Mouse (Mus musculus): Measurements from ENCODE around the gene Wnt9b. TPM values are rescaled to one million over a fixed set of nuclear protein-coding genes. Genes with fewer than 3 reads are reported as not detected.

Wnt9b gene
- polyA plus RNA-seq, 1 experiment from 2014 or later = 5.3 TPM

DNA sequence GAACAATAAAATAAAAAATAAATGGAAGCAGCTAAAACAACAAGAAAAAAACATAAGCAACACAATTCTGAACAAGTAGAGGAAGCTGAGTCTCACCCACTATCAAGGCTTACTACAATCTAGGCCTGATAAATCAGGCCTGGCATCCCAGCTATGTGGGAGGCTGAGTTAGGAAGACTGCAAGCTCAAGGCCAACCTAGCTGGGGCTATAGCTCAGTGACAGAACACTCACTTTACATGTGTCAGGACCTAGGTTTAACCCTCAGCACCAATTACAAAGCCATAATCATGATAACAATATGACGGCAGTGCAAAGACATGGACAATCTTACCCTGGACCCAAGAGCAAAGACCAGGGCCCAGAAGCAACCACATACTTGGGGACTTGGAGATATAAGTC, 58.6 kb downstream of the Wnt9b start:
- 98% methylated on average over 1 of the region's 1 CpGs for WGBS
- Histone ChIP-seq H3K27ac (replicated peaks) (no peak overlapping the region), H3K4me3 (no peak overlapping the region), H3K4me1 (peaks cover 30% of the 10 kb centered on the region), H3K36me3 (replicated peaks) (peaks cover 41% of the 10 kb centered on the region), H3K27me3 (replicated peaks; ENCODE audit: low read depth, poor library complexity, severe bottlenecking) (no peaks in the 10 kb centered on the region), H3K9me3 (no peaks in the 10 kb centered on the region)
- no peak for DNase-seq (ENCODE audit: low spot score)

DNA sequence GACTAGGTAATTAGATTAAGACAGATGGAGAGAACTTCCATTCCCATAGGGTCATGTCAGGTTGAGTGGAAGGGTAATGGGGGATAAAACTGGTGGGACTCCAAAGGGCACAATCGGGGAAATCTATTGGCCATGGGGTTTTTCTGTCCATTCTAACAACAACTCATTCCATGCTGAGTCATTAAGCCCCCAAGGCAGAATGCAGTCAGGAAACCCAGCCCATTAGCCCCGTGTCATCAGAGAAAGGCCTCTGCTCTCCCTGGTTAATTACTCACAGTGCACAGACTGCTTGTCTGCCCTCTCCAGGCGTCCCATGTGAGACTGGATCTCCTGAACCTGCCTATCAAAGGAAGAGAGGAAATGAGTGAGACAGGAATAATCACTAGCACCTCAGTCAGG, 60.6 kb downstream of the Wnt9b start:
- no peaks in the 10 kb centered on the region for H3K9me3 ChIP-seq
- H3K4me3 ChIP-seq = no peak overlapping the region
- 11% methylated on average over 3 of the region's 3 CpGs for WGBS
- H3K27me3 ChIP-seq (replicated peaks; ENCODE audit: low read depth, poor library complexity, severe bottlenecking) = no peaks in the 10 kb centered on the region
- no peak for DNase-seq (ENCODE audit: low spot score)
- peaks cover 30% of the 10 kb centered on the region for H3K4me1 ChIP-seq
- H3K27ac ChIP-seq (replicated peaks) = no peak overlapping the region
- H3K36me3 ChIP-seq (replicated peaks) = peaks cover 52% of the 10 kb centered on the region

DNA sequence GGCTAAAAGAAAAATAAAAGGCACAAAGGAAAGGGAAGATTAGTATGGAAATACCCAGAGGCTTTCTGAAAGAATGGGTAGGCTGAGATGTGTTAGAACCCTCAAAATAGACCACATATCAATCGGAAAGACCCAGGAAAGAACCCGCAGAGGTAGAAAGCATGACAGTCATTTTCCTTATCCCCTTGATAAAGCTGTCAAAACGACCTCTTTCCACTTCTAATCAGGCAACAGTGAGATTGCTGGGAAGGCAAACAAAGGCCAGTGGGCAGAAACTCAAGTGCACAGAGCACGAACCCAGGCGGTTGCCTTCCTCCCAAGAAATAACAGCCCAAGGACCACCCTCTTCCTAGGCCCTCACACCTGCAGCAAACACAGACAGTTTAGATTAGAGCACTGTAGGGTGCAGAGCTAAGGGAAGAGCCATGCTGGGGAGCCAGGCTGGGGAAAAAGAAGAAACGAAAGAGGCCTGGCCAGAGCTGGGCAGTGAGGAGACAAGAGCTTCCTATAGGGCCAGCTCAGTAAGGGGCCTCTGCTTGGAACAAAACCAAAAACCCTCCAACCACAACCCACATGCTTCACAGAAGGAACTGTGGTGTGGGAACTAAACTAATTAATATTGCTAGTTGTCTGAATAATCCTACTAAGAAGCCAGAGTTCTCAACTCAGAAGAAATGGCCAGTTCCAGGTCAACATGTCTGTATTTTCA, 61.2 kb downstream of the Wnt9b start:
- no peaks in the 10 kb centered on the region for H3K27me3 ChIP-seq (replicated peaks; ENCODE audit: low read depth, poor library complexity, severe bottlenecking)
- H3K36me3 ChIP-seq (replicated peaks) = peaks cover 57% of the 10 kb centered on the region
- no peak overlapping the region for H3K4me3 ChIP-seq
- H3K4me1 ChIP-seq = peaks cover 30% of the 10 kb centered on the region
- H3K27ac ChIP-seq (replicated peaks) = no peak overlapping the region
- WGBS = 58% methylated on average over 6 of the region's 6 CpGs
- H3K9me3 ChIP-seq = no peaks in the 10 kb centered on the region
- DNase-seq (ENCODE audit: low spot score) = no peak

DNA sequence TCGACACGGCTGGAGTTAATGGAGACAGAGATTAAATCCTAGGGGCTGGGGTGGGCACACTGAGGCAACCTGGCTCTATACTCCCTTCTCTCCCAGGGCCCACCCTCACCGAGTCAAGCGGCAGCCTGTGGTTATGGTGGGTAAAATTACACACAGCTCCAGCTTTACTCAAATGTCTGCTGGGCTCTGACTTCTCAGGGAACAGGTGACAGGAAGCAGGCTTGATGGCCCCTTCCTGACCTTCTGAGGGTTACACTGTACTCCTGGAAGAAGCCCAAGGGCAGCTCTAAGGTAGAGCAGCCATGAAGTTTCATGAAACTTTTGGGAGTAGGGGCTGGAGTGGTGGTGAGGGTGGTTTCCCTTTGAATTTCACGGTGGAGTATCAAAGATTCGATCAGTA, 62.9 kb downstream of the Wnt9b start:
- 81% methylated on average over 6 of the region's 6 CpGs for WGBS
- Histone ChIP-seq H3K4me3 (no peak overlapping the region), H3K9me3 (no peaks in the 10 kb centered on the region), H3K4me1 (peaks cover 30% of the 10 kb centered on the region), H3K36me3 (replicated peaks) (peaks cover 74% of the 10 kb centered on the region), H3K27me3 (replicated peaks; ENCODE audit: low read depth, poor library complexity, severe bottlenecking) (no peaks in the 10 kb centered on the region), H3K27ac (replicated peaks) (no peak overlapping the region)
- no peak for DNase-seq (ENCODE audit: low spot score)

DNA sequence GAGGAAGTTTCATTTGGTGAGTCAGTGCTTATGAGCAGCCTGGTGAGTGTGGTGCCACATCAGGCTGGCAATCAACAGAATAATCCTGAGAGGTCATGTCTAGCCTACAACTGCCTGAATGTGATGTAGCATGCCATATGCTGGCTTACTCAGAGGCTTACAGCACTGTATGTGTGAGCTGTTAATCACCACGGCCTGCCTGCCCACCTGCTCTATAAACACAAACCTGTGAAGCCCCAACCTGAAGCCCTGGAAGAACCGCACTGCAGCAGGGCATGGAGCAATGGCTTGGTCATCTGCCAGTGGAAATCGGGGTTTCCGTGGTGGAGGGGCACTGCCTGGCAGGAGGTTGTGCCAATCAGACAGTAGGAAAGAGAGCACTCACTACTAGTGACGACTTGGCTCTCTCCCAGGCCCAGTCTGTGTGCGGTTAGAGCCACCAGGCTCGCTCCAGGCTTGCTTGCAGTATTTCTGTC, 64.3 kb downstream of the Wnt9b start:
- Histone ChIP-seq H3K4me1 (peaks cover 30% of the 10 kb centered on the region), H3K36me3 (replicated peaks) (peaks cover 88% of the 10 kb centered on the region), H3K27me3 (replicated peaks; ENCODE audit: low read depth, poor library complexity, severe bottlenecking) (no peaks in the 10 kb centered on the region), H3K4me3 (no peak overlapping the region), H3K9me3 (no peaks in the 10 kb centered on the region), H3K27ac (replicated peaks) (no peak overlapping the region)
- WGBS = 91% methylated on average over 7 of the region's 7 CpGs
- DNase-seq (ENCODE audit: low spot score) = no peak

DNA sequence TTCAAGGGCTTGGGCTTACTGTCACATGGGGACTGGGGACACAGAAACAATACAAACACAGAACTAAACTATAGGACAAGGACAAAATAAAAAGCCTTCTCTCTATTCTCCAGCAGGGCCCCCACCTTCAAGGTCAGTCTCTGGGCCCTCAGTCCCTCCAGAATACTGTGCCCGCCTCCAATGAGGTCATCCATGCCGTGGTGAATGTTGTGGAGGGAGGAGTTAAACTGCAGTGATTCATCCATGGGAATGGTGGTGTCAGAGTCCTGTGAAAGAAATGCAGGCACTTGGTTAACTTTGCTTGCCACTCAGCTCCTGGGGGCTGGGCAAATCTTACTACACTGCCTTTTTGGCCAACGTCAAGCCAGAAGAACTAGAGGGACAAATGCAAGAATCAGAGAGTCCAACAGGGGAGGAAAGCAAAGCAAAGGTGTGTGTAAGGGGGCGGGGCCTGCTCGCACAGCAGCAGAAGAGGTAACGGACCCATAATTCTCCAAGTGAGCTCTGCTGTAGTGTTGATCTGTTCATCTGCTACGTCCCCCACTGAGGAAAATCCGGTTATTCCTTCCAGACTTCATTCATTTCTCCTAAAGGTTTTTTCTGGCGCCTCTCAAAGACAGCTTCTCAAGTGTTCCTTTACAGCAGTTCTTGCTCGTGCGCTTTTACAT, 65.8 kb downstream of the Wnt9b start:
- Histone ChIP-seq H3K4me1 (peaks cover 15% of the 10 kb centered on the region), H3K4me3 (no peak overlapping the region), H3K9me3 (no peaks in the 10 kb centered on the region), H3K36me3 (replicated peaks) (peaks cover 100% of the 10 kb centered on the region), H3K27ac (replicated peaks) (no peak overlapping the region), H3K27me3 (replicated peaks; ENCODE audit: low read depth, poor library complexity, severe bottlenecking) (no peaks in the 10 kb centered on the region)
- WGBS = 84% methylated on average over 11 of the region's 11 CpGs
- DNase-seq (ENCODE audit: low spot score) = no peak

Other genes with a start within 250 kb of the Wnt9b start
- not detected in 2 replicates for gene Lrrc37a, start 245.2 kb downstream of the Wnt9b start, polyA plus RNA-seq (2016; fragmentation: Nextera tagmentation; extraction: Ambion mirVana)
- not detected in 2 replicates for gene Gm884, start 128.7 kb downstream of the Wnt9b start, polyA plus RNA-seq (2016; fragmentation: Nextera tagmentation; extraction: Ambion mirVana)
- not detected in 2 replicates for gene Lyzl6, start 110.9 kb downstream of the Wnt9b start, polyA plus RNA-seq (2016; fragmentation: Nextera tagmentation; extraction: Ambion mirVana)
- 0.15 and 0.39 TPM in 2 replicates for gene Rprml, start 100.3 kb downstream of the Wnt9b start, polyA plus RNA-seq (2016; fragmentation: Nextera tagmentation; extraction: Ambion mirVana)
- gene Gosr2, start 51.9 kb downstream of the Wnt9b start, polyA plus RNA-seq (2016; fragmentation: Nextera tagmentation; extraction: Ambion mirVana) = 96.6 and 99.6 TPM in 2 replicates
- 3.7 and 4.3 TPM in 2 replicates for gene Wnt3, start 24.3 kb upstream of the Wnt9b start, polyA plus RNA-seq (2016; fragmentation: Nextera tagmentation; extraction: Ambion mirVana)
- gene Nsf, start 204.2 kb upstream of the Wnt9b start, polyA plus RNA-seq (2016; fragmentation: Nextera tagmentation; extraction: Ambion mirVana) = 54.4 and 56.8 TPM in 2 replicates
- gene Arf2, start 216.9 kb upstream of the Wnt9b start, polyA plus RNA-seq (2016; fragmentation: Nextera tagmentation; extraction: Ambion mirVana) = 71.4 and 73.5 TPM in 2 replicates

All from embryonic facial prominence, embryonic 10.5 days (tissue).